Mouse (Mus musculus): Measurements from ENCODE around the gene Wdr70. TPM values are rescaled to one million over a fixed set of nuclear protein-coding genes. Genes with fewer than 3 reads are reported as not detected.

Gene Wdr70
- polyA plus RNA-seq, 1 experiment from 2014 or later = 21.7 TPM

DNA sequence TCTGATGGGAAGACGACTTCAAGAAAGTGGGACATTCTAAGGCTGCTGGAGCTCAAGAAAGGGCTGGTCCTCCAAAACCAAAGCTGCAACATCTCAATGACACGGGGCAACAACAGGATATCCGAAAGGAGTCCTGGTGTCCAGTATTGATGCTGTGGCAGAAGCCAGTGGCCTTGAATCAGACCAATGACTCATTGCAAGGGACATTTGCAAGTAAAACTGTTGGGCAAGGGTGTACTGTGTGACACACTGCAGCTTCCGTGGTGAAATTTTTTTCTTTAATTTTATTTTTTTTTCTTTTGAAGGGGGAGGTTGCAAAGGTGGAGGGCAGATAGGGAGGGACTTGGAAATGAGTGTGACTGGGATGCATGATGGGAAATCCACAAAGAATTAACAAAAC is 256.6 kb downstream of the Wdr70 start:
- Histone ChIP-seq H3K4me2 (replicated peaks; ENCODE audit: low read depth) (no peak overlapping the region), H3K27ac (ENCODE audit: low read depth, low read length) (no peak overlapping the region), H3K9ac (ENCODE audit: low read depth, low read length) (no peak overlapping the region), H3K9me3 (ENCODE audit: control insufficient read depth) (no peaks in the 10 kb centered on the region), H3K27me3 (replicated peaks; ENCODE audit: control insufficient read depth, insufficient read depth, low read length) (no peaks in the 10 kb centered on the region), H3K4me3 (ENCODE audit: low read depth, low read length) (no peak overlapping the region), H3K36me3 (ENCODE audit: control insufficient read depth, insufficient read depth) (no peaks in the 10 kb centered on the region), H3K4me1 (replicated peaks; ENCODE audit: control insufficient read depth, insufficient read depth, low read length) (no peaks in the 10 kb centered on the region)
- no peak for ATAC-seq
- no peak for TF ChIP-seq CTCF (IDR thresholded peaks at IDR 0.05; ENCODE audit: low read depth)
- WGBS = 84% methylated on average over 4 of the region's 4 CpGs

- no peak overlapping the region for H3K9ac ChIP-seq (ENCODE audit: low read depth, low read length)
- ATAC-seq = no peak
- no peaks in the 10 kb centered on the region for H3K4me1 ChIP-seq (replicated peaks; ENCODE audit: control insufficient read depth, insufficient read depth, low read length)
- H3K36me3 ChIP-seq (ENCODE audit: control insufficient read depth, insufficient read depth) = no peaks in the 10 kb centered on the region
- no peak for TF ChIP-seq CTCF (IDR thresholded peaks at IDR 0.05; ENCODE audit: low read depth)
- no peaks in the 10 kb centered on the region for H3K9me3 ChIP-seq (ENCODE audit: control insufficient read depth)
- no peak overlapping the region for H3K4me3 ChIP-seq (ENCODE audit: low read depth, low read length)
- no peaks in the 10 kb centered on the region for H3K27me3 ChIP-seq (replicated peaks; ENCODE audit: control insufficient read depth, insufficient read depth, low read length)
- no peak overlapping the region for H3K27ac ChIP-seq (ENCODE audit: low read depth, low read length)
- H3K4me2 ChIP-seq (replicated peaks; ENCODE audit: low read depth) = no peak overlapping the region
- 84% methylated on average over 1 of the region's 1 CpGs for WGBS
Measured at GRCm38 (mm10) chr15:7841664-7842063, 257.3 kb downstream of the Wdr70 start.

DNA sequence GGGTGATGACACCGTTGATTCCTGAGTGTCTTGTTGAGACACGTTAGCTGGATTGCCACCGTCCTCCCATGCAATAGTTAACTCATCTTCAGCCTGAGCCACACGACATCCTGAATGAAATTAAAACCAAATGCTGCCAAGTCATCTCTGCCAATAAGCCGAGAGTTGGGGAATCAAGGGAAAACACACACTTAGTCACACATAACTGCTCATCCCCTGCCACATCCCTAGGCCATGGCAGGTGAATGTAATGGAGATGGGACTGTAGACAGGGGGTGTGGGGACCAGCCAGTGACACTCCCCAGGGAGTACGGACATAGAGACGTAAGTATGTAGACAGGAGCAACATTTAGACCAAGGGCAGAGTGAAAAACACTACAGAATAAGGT is 260.1 kb downstream of the Wdr70 start:
- WGBS = 72% methylated on average over 7 of the region's 7 CpGs

DNA sequence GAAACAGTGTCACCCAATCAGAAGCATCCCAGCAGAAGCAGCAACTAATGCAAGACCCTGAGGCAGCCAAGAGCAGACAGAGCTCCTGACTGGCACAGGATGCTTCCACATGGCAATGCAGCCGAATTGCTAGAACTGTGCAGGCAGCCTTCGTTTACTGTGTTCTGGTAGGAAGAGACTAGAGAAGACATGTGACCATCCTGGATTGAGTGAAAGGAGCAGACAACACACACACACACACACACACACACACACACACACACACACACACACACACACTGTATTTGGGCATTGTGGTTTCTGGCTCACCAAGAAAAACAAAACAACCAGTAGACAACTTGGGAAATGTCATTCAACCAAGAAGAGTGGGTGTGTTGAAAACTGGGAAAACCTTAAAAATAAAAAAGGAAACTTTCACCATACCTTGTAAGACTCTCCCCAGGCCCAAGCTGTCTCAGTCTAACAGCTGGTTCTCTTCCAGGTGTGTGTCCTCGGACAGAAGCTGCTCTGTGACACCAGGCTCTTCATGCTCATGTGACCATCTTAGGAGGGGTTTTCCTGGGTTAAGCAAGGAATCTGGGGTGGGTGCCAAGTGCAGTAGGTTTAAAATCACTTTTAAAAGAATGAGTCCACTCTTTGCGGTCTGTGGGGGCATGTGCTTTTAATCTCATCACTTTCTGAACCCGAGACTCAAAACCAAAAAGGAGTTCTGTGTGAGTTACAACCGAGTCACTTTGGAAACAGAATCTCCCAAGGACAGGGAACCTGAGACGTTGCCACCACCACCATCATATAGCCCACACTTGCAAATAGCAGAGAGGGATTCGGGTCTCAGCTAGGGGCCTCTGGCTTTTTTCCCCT is 260.7 kb downstream of the Wdr70 start:
- Histone ChIP-seq H3K4me2 (replicated peaks; ENCODE audit: low read depth) (no peak overlapping the region), H3K9me3 (ENCODE audit: control insufficient read depth) (no peaks in the 10 kb centered on the region), H3K27me3 (replicated peaks; ENCODE audit: control insufficient read depth, insufficient read depth, low read length) (no peaks in the 10 kb centered on the region), H3K27ac (ENCODE audit: low read depth, low read length) (no peak overlapping the region), H3K9ac (ENCODE audit: low read depth, low read length) (no peak overlapping the region), H3K4me1 (replicated peaks; ENCODE audit: control insufficient read depth, insufficient read depth, low read length) (no peaks in the 10 kb centered on the region), H3K36me3 (ENCODE audit: control insufficient read depth, insufficient read depth) (no peaks in the 10 kb centered on the region), H3K4me3 (ENCODE audit: low read depth, low read length) (no peak overlapping the region)
- no peak for ATAC-seq
- WGBS = 69% methylated on average over 8 of the region's 8 CpGs
- TF ChIP-seq CTCF (IDR thresholded peaks at IDR 0.05; ENCODE audit: low read depth) = no peak

More for the DNA sequence above, 260.1 kb downstream of the Wdr70 start:
- Histone ChIP-seq H3K4me3 (ENCODE audit: low read depth, low read length) (no peak overlapping the region), H3K9ac (ENCODE audit: low read depth, low read length) (no peak overlapping the region), H3K9me3 (ENCODE audit: control insufficient read depth) (no peaks in the 10 kb centered on the region), H3K27ac (ENCODE audit: low read depth, low read length) (no peak overlapping the region), H3K4me2 (replicated peaks; ENCODE audit: low read depth) (no peak overlapping the region), H3K36me3 (ENCODE audit: control insufficient read depth, insufficient read depth) (no peaks in the 10 kb centered on the region), H3K27me3 (replicated peaks; ENCODE audit: control insufficient read depth, insufficient read depth, low read length) (no peaks in the 10 kb centered on the region), H3K4me1 (replicated peaks; ENCODE audit: control insufficient read depth, insufficient read depth, low read length) (no peaks in the 10 kb centered on the region)
- TF ChIP-seq CTCF (IDR thresholded peaks at IDR 0.05; ENCODE audit: low read depth) = no peak
- ATAC-seq = no peak

GRCm38 (mm10) chr15:7835404-7835803 is 263.6 kb downstream of the Wdr70 start:
- Histone ChIP-seq H3K4me2 (replicated peaks; ENCODE audit: low read depth) (no peak overlapping the region), H3K36me3 (ENCODE audit: control insufficient read depth, insufficient read depth) (no peaks in the 10 kb centered on the region), H3K27ac (ENCODE audit: low read depth, low read length) (no peak overlapping the region), H3K4me1 (replicated peaks; ENCODE audit: control insufficient read depth, insufficient read depth, low read length) (no peaks in the 10 kb centered on the region), H3K4me3 (ENCODE audit: low read depth, low read length) (no peak overlapping the region), H3K27me3 (replicated peaks; ENCODE audit: control insufficient read depth, insufficient read depth, low read length) (no peaks in the 10 kb centered on the region), H3K9me3 (ENCODE audit: control insufficient read depth) (no peaks in the 10 kb centered on the region), H3K9ac (ENCODE audit: low read depth, low read length) (no peak overlapping the region)
- no peak for ATAC-seq
- no peak for TF ChIP-seq CTCF (IDR thresholded peaks at IDR 0.05; ENCODE audit: low read depth)
- WGBS = 83% methylated on average over 9 of the region's 9 CpGs

GRCm38 (mm10) chr15:7825530-7825929 is 273.5 kb downstream of the Wdr70 start:
- Histone ChIP-seq H3K36me3 (ENCODE audit: control insufficient read depth, insufficient read depth) (no peaks in the 10 kb centered on the region), H3K4me1 (replicated peaks; ENCODE audit: control insufficient read depth, insufficient read depth, low read length) (no peaks in the 10 kb centered on the region), H3K4me3 (ENCODE audit: low read depth, low read length) (no peak overlapping the region), H3K9me3 (ENCODE audit: control insufficient read depth) (no peaks in the 10 kb centered on the region), H3K4me2 (replicated peaks; ENCODE audit: low read depth) (no peak overlapping the region), H3K27ac (ENCODE audit: low read depth, low read length) (no peak overlapping the region), H3K27me3 (replicated peaks; ENCODE audit: control insufficient read depth, insufficient read depth, low read length) (no peaks in the 10 kb centered on the region), H3K9ac (ENCODE audit: low read depth, low read length) (no peak overlapping the region)
- ATAC-seq = no peak
- 47% methylated on average over 6 of the region's 6 CpGs for WGBS
- TF ChIP-seq CTCF (IDR thresholded peaks at IDR 0.05; ENCODE audit: low read depth) = no peak

Measured in intestine, postnatal 0 days (tissue).